Mouse (Mus musculus) CD4-positive, CD25-positive, alpha-beta regulatory T cell, adult 4 months (primary cell): ENCODE data around the gene Snrnp25. TPM values are rescaled to one million over a fixed set of nuclear protein-coding genes. Genes with fewer than 3 reads are reported as not detected.
"Not testable (repeated sequence)": the region's sequence is repeated elsewhere in the genome, so short reads cannot be mapped to it uniquely, and the experiment has no call there.

Source experiments
- ATAC-seq: one replicate; pipeline ENCODE4 v1.8.0; 2017
- polyA plus RNA-seq, 2 experiments: library from polyadenylated mRNA; unstranded; fragments of 100-300 nt; shearing (Covaris generic); gene quantifications; one replicate each; pipeline ENCODE4 v1.2.1; 2017

The Snrnp25 gene
- polyA plus RNA-seq, 2 experiments from 2014 or later, result 55.7 to 58.6 TPM

GRCm38 (mm10) chr11:32194626-32195025 lies 10.6 kb upstream of the Snrnp25 start:
- ATAC-seq, result no peak

- ATAC-seq, result peak; percentile 68
Measured at GRCm38 (mm10) chr11:32195867-32196540, 9.2 kb upstream of the Snrnp25 start.

- no peak for ATAC-seq
Measured at GRCm38 (mm10) chr11:32196727-32197126, 8.5 kb upstream of the Snrnp25 start.

- no peak for ATAC-seq
Measured at GRCm38 (mm10) chr11:32197766-32198165, 7.4 kb upstream of the Snrnp25 start.

DNA sequence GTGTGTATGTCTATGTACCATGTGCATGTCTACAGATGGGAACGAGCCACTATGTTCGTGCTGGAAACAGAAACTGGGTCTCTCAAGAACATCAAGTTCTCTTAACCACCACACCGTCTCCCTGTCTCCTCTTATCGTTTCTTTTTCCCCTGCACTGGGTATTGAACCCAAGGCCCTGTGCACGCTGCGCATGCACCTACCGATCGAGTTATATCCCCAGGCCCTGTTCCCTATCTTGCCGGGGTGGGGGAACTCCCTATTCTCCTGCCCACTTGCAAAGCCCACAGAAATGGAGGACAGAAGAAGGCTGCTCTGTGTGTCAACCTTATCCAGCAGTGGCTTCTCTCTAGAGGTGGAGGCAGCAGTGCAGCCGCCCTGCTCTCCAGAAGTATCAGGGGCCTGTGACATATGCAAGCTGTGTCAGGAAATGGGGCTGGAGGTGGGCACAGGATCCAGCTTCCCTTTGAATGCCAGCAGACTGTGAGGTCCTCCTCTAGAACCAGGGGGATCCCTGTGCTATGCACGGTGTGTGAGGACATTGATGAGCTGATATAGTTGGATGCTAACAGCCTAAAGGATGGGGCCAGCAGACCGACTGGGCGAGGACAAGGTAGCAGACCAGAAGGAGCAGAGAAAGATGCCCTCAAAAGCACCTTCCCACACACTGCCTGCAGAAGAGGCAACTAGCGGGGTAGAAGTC lies 6.8 kb upstream of the Snrnp25 start:
- ATAC-seq, result no peak

GRCm38 (mm10) chr11:32199230-32199629 lies 6.0 kb upstream of the Snrnp25 start:
- no peak for ATAC-seq

DNA sequence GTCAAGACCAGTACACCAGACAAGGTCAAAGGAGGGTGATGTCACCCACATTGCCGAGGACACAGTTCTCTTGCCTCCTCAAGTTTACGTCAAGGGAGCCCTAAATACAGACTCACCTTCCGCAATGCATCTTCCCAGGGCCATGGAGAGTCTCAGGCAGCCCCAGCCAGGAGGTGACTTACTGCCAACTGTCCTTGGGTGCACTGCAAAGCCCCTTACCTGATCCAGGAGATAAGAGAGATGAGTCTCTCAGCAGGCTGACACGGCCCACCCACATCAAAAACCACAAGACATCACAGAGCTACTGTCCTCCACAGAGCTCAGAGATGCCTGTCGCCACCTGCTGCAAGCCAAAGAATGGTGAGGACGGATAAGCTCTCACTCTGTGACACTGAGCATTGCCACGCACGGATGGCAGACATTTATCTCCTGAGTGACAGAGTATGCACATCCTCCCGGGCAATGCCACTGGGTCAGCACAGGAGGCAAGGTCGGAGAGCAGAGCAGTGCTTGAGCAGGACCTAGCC lies 5.1 kb upstream of the Snrnp25 start, which contains the start of gene Il9r:
Il9r (minus strand) TSS at position 205 of the 527 bp plus-strand sequence.
- ATAC-seq, result peak; percentile 30

GRCm38 (mm10) chr11:32200992-32201391 lies 4.2 kb upstream of the Snrnp25 start:
- not testable (repeated sequence) for ATAC-seq

- no peak for ATAC-seq
Measured at GRCm38 (mm10) chr11:32201922-32202685, 3.1 kb upstream of the Snrnp25 start.

GRCm38 (mm10) chr11:32210623-32211022 lies 5.4 kb downstream of the Snrnp25 start:
- no peak for ATAC-seq

DNA sequence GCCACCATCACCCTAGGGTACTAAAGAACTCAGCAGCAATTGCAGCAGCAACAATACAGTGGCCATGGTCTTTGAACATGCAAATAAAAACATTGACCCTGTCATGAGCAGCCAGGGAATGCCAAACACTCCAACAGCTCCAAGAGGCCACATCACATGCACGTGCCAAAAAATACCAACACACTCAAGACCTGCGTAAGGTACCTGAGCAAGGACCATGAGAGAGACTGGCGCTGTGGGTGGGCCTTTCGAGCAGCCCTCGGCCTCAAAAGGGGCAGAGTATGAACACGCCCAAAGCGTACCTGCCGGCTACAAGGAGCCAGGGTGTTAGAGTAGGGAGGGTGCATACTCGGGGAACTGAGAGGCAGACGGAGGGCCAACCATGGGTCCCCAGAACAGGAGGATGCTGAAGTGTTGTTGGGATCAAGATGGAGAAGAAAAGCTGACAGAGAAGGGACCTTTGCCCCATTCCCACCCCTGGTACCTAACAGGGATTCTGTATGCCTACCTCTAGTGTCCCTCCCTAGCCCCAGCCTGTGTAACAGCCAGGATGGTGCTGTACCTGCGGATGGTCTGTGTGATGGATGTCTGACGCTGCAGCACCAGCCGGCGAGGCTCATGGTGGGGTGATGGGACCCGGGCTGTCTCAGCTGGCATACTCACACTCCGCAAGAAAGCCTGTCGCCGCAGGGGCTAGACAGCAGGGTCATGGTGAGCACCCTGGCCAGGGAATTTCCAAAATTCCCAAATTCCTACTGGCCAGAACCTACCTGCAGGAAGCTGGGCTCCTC lies 10.4 kb downstream of the Snrnp25 start:
- no peak for ATAC-seq

DNA sequence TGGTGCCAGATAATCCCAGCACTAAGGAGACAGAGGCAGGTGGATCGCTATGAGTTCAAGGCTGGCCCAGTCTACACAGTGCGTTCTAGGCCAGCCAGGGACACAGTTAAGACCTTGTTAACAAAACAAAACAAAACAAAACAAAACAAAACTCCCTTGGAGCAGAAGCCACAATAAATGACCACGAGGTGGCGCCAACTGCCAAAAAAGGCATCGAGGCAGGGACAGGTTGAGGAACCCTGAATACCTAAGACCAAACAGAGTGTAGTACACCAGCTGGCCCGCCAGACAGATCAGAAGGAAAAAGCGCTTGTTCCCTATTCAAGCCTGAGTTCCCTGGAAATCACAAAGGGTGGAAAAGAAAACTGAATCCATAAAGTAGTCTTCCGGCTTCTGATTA lies 11.6 kb downstream of the Snrnp25 start:
- ATAC-seq, result peak; percentile 79

DNA sequence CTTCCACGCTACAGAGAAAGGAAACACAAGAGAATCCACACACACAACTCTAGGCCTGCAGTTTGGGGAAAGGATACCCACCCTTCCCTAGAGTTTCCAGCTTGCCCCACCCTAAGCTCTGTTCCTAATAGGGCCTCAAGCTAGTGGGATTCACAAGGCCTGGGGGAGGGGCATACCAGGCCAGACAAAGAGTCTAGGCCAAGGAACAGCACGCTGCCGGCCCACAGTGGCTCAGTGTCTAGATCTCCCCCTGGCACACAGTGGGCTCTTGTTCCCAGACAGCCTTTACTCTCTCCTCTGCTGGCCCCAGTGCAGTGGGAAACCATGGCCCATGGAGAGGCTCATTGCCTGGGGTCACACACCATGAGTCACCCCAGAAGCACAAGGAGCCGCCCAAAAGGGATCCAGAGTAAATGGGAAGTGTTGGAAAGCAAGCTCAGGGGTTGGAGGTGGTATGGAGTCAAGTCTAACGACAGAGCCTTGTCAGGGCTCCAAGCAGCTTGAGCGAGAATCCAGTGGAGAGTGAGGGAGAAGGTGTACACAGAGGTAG lies 13.4 kb downstream of the Snrnp25 start:
- no peak for ATAC-seq

DNA sequence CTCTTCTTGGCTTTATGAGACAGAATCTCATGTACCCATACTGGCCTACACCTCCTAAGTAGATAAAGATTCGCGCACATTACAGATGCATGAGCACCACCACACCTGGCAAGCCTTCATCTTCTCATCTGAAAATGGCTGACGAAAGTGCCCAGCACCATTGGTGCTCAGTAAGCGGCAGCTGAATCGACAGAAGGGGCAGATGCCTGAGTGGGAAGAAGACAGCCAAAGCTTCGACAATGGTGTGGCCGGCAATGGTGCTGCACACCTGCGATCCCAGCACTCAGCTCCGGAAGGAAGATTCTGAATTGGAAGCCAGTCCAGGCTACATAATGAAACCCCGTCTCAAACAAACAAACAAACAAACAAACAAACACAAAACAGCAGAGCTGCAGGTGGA lies 14.1 kb downstream of the Snrnp25 start:
- ATAC-seq, result no peak

- no peak for ATAC-seq
Measured at GRCm38 (mm10) chr11:32220607-32221224, 15.5 kb downstream of the Snrnp25 start.

DNA sequence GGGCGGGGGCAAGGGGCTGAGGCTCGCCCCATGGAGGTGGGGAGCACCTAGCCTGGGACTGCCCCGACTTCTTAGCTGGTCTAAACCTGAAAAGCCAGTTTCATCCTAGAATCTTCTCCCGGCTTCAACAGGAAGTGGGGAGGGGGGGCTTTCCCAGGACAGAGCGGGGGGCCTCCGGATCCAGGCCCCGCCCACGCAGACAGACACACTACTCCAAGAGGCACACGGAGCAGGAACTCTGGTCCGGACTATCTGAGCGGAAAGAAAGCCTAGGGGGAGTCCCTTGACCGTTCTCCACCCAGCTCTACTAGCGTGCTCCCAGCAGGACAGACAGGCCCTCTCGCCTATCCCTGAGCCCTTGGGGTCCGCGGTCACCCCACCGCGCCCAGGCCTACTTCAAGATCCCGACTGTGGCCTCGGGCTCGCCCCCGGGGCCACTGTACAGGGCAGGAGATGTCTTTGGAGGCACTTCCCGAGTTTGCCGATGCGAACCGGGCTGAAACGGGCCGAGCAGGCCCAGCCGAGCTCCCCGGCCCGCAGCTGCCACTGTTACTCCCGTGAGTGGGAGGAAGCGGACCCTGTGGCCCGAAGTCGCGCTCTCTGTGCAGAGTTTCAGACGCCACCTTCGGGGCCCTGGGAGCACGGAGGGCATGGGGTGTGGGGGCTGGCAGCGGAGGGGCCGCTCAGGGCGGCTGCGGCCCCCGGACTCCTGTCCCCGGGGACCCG lies 16.2 kb downstream of the Snrnp25 start:
- ATAC-seq, result no peak

GRCm38 (mm10) chr11:32221951-32222409 lies 16.8 kb downstream of the Snrnp25 start, which contains the start of gene Rhbdf1:
Gene Rhbdf1, minus strand, starts transcription at chr11:32222300.
- no peak for ATAC-seq

GRCm38 (mm10) chr11:32222570-32223194 lies 17.5 kb downstream of the Snrnp25 start:
- ATAC-seq, result peak; percentile 30

- ATAC-seq, result no peak
Measured at GRCm38 (mm10) chr11:32223297-32223967, 18.2 kb downstream of the Snrnp25 start.
